Mouse (Mus musculus) heart, embryonic 16.5 days (tissue): ENCODE results near the gene Tcf23. TPM values are rescaled to one million over a fixed set of nuclear protein-coding genes. Genes with fewer than 3 reads are reported as not detected.

Source experiments
- ATAC-seq: fragments of 200-750 bp; cut with Nextera tagmentation; replicated peaks from 2 replicates; pipeline ENCODE4 v1.8.0; 2017; ENCODE audit warnings: moderate number of reproducible peaks; ENCODE audit not compliant: insufficient read depth, low FRiP score; ENCODE audit errors: extremely low read depth
- H3K27ac ChIP-seq: fragments of 300-500 bp; sonication (generic); 2 replicates; pipeline ENCODE4 v1.5.1; 2014; ENCODE audit warnings: mild to moderate bottlenecking, low read length, control low read depth, moderate library complexity
- H3K27me3 ChIP-seq: fragments of 300-500 bp; sonication (generic); 2 replicates; pipeline ENCODE4 v1.6.1; 2014; ENCODE audit warnings: low read length, mixed read lengths; ENCODE audit not compliant: control insufficient read depth, insufficient read depth
- H3K36me3 ChIP-seq: fragments of 300-500 bp; sonication (generic); 2 replicates; pipeline ENCODE4 v1.6.1; 2014; ENCODE audit not compliant: control insufficient read depth, insufficient read depth
- H3K4me1 ChIP-seq: fragments of 300-500 bp; sonication (generic); 2 replicates; pipeline ENCODE4 v1.6.1; 2014; ENCODE audit warnings: low read length, mixed read lengths; ENCODE audit not compliant: control insufficient read depth, insufficient read depth
- H3K4me2 ChIP-seq: fragments of 300-500 bp; sonication (generic); 2 replicates; pipeline ENCODE4 v1.6.1; 2014; ENCODE audit warnings: low read depth, mild to moderate bottlenecking, control low read depth, low read length
- H3K4me3 ChIP-seq: fragments of 300-500 bp; sonication (generic); 2 replicates; pipeline ENCODE4 v1.5.1; 2014; ENCODE audit warnings: mild to moderate bottlenecking, control low read depth, low read length
- H3K9ac ChIP-seq: fragments of 300-500 bp; sonication (generic); 2 replicates; pipeline ENCODE4 v1.6.1; 2014; ENCODE audit warnings: low read length, control low read depth
- H3K9me3 ChIP-seq: fragments of 300-500 bp; sonication (generic); replicated peaks from 2 replicates; pipeline ENCODE4 v1.6.1; 2016; ENCODE audit warnings: low read length; ENCODE audit not compliant: control insufficient read depth
- polyA plus RNA-seq: library from polyadenylated mRNA; unstranded; fragments of >200 nt; fragmentation: Nextera tagmentation; extraction: Ambion mirVana; gene quantifications from 2 replicates; pipeline ENCODE4 v1.2.1, GENCODE M21; 2015

Tcf23 gene
- polyA plus RNA-seq, 1 experiment from 2014 or later: 0.24 TPM

DNA sequence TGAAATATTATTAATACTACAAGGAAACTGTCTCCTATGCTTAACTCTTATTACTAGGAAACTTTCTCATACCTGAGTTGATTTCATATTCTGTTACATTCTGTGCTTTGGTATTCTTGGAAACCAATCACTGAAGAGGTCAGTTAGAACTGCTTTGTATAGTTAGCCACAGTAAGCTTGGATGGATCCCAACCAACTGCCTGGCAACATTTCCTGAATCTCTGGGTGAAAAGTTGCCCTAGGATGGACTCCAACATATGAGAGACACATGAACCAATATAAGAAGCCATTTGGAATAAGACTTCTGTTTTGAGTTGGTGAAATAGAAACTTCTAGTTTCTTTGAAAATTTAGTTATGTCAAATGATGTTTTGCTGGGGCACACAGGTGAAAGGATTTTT is 56.2 kb downstream of the Tcf23 start:
- no peaks in the 10 kb centered on the region for H3K4me1 ChIP-seq
- ATAC-seq: no peak
- no peak overlapping the region for H3K9ac ChIP-seq
- no peak overlapping the region for H3K4me3 ChIP-seq
- no peaks in the 10 kb centered on the region for H3K36me3 ChIP-seq
- no peaks in the 10 kb centered on the region for H3K9me3 ChIP-seq
- H3K27me3 ChIP-seq: no peaks in the 10 kb centered on the region
- no peak overlapping the region for H3K4me2 ChIP-seq
- H3K27ac ChIP-seq: no peak overlapping the region

Other genes with a start within 250 kb of the Tcf23 start
- gene Mapre3, start 154.0 kb upstream of the Tcf23 start, polyA plus RNA-seq: 18.2 and 19.8 TPM in 2 replicates
- 58.8 and 61.7 TPM in 2 replicates for gene Tmem214, start 100.7 kb upstream of the Tcf23 start, polyA plus RNA-seq
- 10.8 and 11.8 TPM in 2 replicates for gene Agbl5, start 80.0 kb upstream of the Tcf23 start, polyA plus RNA-seq
- 349 and 355 TPM in 2 replicates for gene Ost4, start 60.9 kb upstream of the Tcf23 start, polyA plus RNA-seq
- 145 and 157 TPM in 2 replicates for gene Emilin1, start 55.3 kb upstream of the Tcf23 start, polyA plus RNA-seq
- 12.9 and 15.0 TPM in 2 replicates for gene Khk, start 47.2 kb upstream of the Tcf23 start, polyA plus RNA-seq
- gene Cgref1, start 23.1 kb upstream of the Tcf23 start, polyA plus RNA-seq: 2.6 and 2.7 TPM in 2 replicates
- gene Preb, start 8.3 kb upstream of the Tcf23 start, polyA plus RNA-seq: 95.9 and 96.5 TPM in 2 replicates
- gene Atraid, start 79.7 kb downstream of the Tcf23 start, polyA plus RNA-seq: 117 and 121 TPM in 2 replicates
- 9.4 and 9.5 TPM in 2 replicates for gene Slc5a6, start 80.3 kb downstream of the Tcf23 start, polyA plus RNA-seq
- gene Cad, start 86.1 kb downstream of the Tcf23 start, polyA plus RNA-seq: 14.4 and 18.4 TPM in 2 replicates
- gene Dnajc5g, start 137.6 kb downstream of the Tcf23 start, polyA plus RNA-seq: not detected in 2 replicates
- 0.27 and 0.35 TPM in 2 replicates for gene Slc30a3, start 139.6 kb downstream of the Tcf23 start, polyA plus RNA-seq
- gene Trim54, start 148.1 kb downstream of the Tcf23 start, polyA plus RNA-seq: 8.1 and 11.2 TPM in 2 replicates
- not detected in 2 replicates for gene Ucn, start 170.2 kb downstream of the Tcf23 start, polyA plus RNA-seq
- 87.6 and 91.5 TPM in 2 replicates for gene Mpv17, start 185.6 kb downstream of the Tcf23 start, polyA plus RNA-seq
- gene Gm29609, start 211.2 kb downstream of the Tcf23 start, polyA plus RNA-seq: 0.63 and 1.3 TPM in 2 replicates
- gene Gtf3c2, start 211.5 kb downstream of the Tcf23 start, polyA plus RNA-seq: 39.7 and 46.4 TPM in 2 replicates
- 113 and 122 TPM in 2 replicates for gene Snx17, start 224.6 kb downstream of the Tcf23 start, polyA plus RNA-seq
- 61.4 and 73.3 TPM in 2 replicates for gene Eif2b4, start 224.8 kb downstream of the Tcf23 start, polyA plus RNA-seq
- 6.2 and 6.5 TPM in 2 replicates for gene Zfp513, start 233.6 kb downstream of the Tcf23 start, polyA plus RNA-seq